Mouse (Mus musculus) adrenal gland, postnatal 14 days (tissue): ENCODE results near the gene Fam8a1. TPM values are rescaled to one million over a fixed set of nuclear protein-coding genes. Genes with fewer than 3 reads are reported as not detected.

ENCODE experiments used
- DNase-seq: peaks from one replicate; pipeline ENCODE4 v3.0.0; 2021; ENCODE audit warnings: mixed read lengths
- total RNA-seq: library from RNA; stranded (reverse); gene quantifications from 2 replicates; pipeline ENCODE4 v1.2.3, GENCODE M21; 2021

The Fam8a1 gene
- total RNA-seq, 1 experiment from 2014 or later = 45.5 TPM

DNA sequence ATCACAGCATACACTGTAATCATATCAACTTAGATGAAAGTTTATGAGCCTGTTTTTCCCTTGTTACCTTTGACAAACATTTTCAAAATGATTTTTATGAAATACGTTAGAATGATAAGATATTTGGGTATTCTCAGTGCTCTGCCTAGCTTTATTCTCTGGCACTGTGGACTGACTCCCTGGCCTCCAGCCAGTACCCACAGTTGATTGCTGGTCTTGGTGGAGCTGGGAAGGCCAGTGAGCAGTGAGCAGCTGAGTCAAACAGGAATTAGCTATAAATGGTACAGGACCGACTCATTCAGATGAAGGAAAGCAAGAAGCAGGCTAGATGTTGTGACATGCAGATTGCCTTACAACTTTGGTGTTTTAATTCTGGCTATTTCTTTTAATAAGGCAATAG is 5.3 kb downstream of the Fam8a1 start:
- DNase-seq = peak; percentile 58

DNA sequence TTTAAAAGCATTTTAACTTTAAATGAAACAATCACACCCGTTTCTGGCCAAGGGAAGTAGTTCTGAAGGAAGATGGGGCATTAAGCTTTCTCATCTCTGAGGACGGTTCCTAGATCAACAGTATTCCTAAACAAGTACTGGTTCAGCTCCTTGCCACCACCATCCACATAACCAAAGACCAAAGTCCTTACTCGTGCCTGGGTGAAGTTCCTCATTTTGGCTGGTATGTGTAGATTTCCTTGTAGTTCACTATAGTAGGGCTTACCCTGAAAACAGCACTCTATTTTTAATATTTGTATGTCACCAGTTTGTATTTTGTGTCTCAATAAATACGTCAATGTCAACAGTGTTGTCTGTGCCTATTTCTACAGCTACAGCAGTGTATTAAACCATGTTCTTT is 8.4 kb downstream of the Fam8a1 start:
- DNase-seq = no peak

DNA sequence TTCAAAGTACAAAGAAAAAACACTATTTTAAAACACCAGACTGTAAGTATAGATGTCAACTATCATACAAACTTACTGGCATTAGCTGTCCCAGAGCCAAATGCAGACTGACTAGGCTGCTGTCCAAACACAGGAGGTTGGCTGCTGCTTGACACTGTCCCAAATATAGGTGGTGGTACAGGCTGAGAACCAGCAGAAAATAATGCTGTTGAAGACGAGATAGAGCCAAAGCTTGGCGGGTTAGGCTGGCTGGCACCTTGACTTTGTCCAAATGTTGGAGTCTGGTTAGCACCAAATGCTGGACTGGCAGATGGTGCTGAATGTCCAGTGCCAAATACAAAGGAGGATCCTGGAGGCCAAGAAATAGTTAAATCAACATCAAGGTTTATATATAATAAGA is 13.6 kb downstream of the Fam8a1 start:
- no peak for DNase-seq

DNA sequence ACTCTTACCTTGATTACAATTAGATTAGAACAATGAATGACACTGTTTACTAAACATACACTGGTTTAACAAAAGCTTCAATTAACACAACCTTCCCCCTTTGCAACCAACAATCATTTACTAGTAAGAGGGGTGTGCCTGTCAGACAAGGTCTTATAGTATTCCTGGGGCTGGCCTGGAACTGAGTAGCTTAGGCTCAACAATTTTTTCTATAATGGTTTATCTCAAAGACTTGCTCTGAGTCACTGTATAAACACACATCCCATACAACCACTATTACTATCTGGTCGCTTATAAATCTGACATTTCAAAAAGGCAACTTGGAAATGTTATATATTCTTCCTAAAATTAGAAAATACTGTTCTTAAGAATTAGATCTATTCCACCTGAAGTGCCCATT is 14.0 kb downstream of the Fam8a1 start:
- DNase-seq = no peak

- no peak for DNase-seq
These were observed 21.4 kb downstream of the Fam8a1 start for GRCm38 (mm10) chr13:46690559-46691241.

DNA sequence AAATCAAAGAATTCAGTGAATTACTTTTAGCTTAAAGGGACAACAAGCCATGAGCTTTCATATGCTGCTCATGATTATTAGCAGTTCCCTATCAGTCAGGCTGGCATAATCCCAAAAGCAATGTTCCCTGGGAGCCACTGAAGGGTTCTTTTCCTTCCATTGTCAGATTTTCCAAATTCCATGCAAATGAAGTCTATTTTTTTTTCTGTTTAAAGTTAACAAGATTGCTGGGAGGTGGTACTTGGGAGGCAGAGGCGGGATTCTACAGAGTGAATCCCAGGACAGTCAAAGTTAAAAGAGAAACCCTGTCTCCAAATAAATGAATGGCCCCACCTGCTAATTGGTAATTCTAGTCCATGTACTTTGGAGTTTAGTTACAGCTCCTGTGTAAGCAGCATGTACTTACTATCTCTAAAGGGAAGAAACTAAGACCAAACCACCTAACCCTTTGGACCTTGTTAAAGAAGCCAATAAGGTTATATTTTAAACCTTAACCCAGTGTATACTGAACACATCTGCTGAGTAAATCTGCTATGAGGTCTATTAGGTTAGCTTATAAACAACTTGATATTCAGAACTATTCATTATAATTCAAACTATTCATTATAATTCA is 26.1 kb downstream of the Fam8a1 start:
- DNase-seq = no peak

DNA sequence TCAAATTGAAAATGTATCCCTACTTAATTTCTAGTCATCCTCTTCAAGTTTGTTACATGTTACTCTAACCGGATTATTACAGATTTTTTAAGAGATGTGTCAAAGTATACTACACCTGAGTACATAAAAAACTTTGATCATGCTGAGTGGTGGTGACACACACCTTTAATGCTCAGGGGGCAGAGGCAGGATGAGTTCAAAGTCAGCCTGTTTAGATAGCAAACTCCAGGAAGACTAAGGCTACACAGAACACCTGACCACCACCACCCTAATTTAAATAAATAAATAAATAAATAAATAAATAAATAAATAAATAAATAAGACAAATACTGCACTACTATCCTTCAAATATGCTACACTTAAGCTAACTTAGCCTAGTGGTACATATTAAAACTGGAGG is 26.6 kb downstream of the Fam8a1 start:
- no peak for DNase-seq

- DNase-seq = no peak
These were observed 27.5 kb downstream of the Fam8a1 start for GRCm38 (mm10) chr13:46696788-46697187.

GRCm38 (mm10) chr13:46699372-46699771 is 30.1 kb downstream of the Fam8a1 start:
- DNase-seq = no peak

DNA sequence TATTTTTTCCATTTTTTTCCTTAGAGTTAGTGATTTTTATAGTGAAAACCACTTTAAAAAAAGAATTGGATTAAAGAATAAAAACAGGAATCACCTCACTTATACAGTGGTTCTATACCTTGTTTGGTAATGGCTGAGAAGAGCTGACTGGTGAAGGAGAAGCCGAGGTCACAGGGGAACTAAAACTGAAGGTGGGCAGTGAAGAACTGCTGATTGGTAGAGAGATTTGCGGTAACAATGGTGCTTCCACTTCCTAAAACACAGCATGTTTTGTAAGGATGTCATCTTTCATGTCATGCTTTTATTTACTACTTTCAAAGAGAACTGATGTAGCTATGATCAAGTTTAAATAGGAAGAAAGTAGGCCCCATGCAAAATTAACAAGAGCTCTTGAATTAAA is 32.2 kb downstream of the Fam8a1 start:
- DNase-seq = no peak

DNA sequence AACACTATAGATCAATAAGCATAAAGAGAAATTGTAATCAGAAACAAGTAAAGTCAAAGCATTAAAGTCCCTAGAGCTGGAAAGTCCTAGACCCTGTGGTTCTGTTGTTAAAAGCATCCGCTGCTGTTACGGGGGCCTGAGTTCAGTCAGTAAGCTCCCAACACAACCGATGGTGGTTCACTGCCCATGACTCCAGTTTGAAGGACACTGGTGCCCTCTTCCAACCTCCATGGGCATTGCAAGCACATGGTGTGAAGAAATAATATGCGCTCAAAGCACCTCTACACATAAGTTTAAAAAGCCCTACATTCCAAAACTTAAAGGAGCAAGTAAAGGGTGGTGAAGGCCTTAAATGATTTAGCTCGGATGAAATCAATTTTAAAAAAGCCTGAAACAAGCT is 33.8 kb downstream of the Fam8a1 start:
- DNase-seq = no peak

GRCm38 (mm10) chr13:46713486-46713885 is 44.2 kb downstream of the Fam8a1 start:
- no peak for DNase-seq

DNA sequence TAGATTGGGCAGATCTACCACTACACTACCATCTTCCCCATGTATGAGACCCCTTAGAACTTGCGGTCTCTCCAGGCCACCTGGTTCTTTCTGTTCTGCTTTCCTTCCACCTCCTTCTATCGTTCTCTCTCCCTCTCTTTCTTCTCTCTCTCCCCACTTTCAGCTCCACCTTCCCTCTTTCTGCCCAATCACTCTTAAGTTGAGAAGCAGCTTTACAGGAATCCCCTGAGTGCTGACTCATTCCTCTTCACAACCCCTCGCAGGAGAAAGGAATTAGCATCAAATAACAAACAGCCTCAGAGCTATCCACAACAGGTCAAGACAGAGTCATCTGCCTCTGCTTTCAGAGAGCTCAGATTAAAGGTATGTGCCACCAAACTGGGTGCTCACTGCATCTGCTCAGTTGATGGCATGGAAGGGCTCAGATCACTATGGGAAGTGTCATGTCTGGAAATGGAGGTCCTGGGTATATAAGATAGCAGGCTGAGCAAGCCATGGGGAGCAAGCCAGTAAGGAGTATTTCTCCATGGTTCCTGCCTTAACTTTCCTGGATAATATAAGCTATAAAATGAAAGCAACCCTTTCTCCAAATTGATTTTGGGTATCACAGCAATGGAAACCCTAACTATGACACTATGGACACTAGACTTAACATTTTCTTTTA is 46.8 kb downstream of the Fam8a1 start:
- DNase-seq = no peak

- no peak for DNase-seq
These were observed 49.6 kb downstream of the Fam8a1 start for GRCm38 (mm10) chr13:46718893-46719400.

- DNase-seq = no peak
These were observed 51.7 kb downstream of the Fam8a1 start for GRCm38 (mm10) chr13:46721009-46721408.

DNA sequence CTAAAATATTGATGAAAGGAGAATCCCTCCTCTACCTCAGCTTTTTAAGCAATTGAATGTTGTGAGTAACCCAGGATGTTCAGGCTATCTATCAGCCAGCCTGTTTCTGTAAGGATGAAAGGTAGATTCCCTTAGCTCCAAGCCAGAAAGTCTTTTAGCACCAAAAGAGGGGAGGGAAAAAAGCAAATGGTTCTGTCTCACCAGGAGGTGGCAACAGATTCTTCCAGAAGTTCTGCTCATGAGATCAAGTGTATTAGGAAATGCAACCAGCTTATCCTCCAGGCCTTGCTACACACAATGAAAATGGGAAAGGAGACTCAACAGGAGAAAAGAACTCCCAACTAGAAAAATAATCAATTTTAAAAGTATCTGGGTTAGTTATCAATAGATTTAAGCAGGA is 55.0 kb downstream of the Fam8a1 start:
- DNase-seq = no peak

GRCm38 (mm10) chr13:46725227-46725626 is 55.9 kb downstream of the Fam8a1 start:
- peak; percentile 20 for DNase-seq

DNA sequence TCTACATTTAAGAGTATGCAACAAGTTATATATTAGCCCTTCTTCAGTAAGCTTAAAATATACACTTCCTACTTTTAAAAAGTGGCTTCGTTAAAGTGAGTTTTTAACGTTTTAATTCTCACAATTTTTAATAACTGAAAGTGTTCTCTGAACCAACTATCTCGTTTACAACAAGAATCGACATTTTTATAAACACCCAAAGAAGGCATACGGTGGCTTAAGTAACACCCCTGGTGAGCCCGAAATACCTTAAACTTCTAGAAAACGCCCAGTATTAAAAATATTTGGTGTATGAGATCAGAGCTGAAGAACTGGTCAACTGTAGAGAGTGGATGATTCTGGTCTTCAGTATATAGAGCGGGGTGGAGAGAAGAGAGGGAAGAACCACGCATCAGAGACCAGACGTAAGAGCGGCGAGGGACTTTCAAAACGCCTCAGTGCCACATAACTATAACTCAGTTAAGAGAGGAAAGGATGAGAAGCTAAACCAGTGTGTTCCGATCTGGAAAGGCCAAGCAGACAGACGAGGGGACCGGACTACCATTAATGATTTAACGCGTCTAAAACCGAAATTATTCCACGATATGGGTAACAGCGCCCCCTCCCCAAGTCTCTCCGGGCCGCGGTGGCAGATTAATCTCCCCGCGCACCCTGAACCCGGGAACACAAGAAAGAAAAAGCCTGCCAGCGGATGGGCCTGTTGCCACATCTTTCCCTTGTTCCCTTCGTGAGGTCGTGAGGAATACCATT is 57.1 kb downstream of the Fam8a1 start:
- DNase-seq = peak; percentile 25

DNA sequence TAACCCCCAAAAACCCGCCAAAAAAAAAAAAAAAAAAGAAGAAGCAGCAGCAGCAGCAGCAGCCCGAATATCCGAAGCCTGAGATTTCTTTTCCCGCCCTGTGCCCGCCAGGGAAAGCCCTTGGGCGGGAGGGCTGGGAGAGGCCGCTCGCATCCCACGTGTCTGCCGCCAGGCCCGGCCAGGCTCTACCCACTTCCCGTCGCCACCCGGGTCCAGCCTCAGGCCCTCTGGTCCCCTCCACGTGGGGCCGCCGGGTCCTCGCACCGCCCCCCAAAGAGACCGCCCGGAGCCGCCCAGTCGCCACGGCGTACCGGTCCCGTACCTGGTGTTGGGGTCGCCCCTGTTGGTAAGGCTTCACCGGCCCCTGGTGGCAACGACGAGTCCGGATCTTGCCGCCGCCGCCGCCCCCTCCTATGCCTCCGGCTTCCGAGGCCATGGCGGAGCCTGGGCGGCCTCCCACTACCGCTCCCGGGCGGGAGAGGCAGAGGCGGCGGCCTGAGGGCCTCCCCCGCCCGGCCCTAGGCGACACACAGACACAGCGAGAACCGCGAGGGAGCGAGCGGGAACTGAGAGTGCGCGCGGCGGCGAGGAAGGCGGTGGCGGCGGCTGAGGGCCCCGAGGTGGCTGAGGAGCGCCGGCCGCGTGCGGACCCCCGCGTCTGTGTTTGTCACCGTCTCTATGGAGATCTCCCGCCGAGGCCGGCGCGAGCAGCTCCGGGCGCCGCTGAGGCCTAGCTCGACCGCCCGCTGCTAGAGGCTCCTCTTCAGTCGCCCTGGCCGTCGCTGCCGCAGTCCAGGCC is 57.9 kb downstream of the Fam8a1 start:
- peak; percentile 86 for DNase-seq
